Mouse (Mus musculus): ENCODE data around the gene Lsm14b. TPM values are rescaled to one million over a fixed set of nuclear protein-coding genes. Genes with fewer than 3 reads are reported as not detected.

Gene Lsm14b
- polyA plus RNA-seq, 2 experiments = 7.8 to 75.6 TPM

GRCm38 (mm10) chr2:180025135-180025860, 511 bp downstream of the Lsm14b start:
- H3K4me1 ChIP-seq (ENCODE audit: control insufficient read depth, insufficient read depth, low read length) = peaks cover 30% of the 10 kb centered on the region
- H3K27me3 ChIP-seq (ENCODE audit: control insufficient read depth, insufficient read depth, low read length) = no peaks in the 10 kb centered on the region
- DNase-seq (ENCODE audit: low spot score) = peak; percentile 12
- ATAC-seq (ENCODE audit: low FRiP score, low read depth) = peak; percentile 47
- peaks cover 29% of the 10 kb centered on the region for H3K36me3 ChIP-seq (ENCODE audit: control insufficient read depth, insufficient read depth, low read length)
- TF ChIP-seq POLR2A (IDR thresholded peaks at IDR 0.05; ENCODE audit: borderline replicate concordance, extremely low read depth, insufficient read depth, insufficient read length) = no peak
- peak overlapping the region; percentile 88 for H3K27ac ChIP-seq (replicated peaks; ENCODE audit: low read depth, low read length)
- no peaks in the 10 kb centered on the region for H3K9me3 ChIP-seq (ENCODE audit: control insufficient read depth, low read length)
- peak overlapping the region; percentile 86 for H3K4me2 ChIP-seq (replicated peaks; ENCODE audit: low read depth, low read length, severe bottlenecking)
- peak overlapping the region; percentile 96 for H3K4me3 ChIP-seq (replicated peaks; ENCODE audit: low read length)
- peak overlapping the region; percentile 85 for H3K9ac ChIP-seq (ENCODE audit: low read depth, low read length, severe bottlenecking)
- under 1% methylated on average over 52 of the region's 84 CpGs for WGBS

DNA sequence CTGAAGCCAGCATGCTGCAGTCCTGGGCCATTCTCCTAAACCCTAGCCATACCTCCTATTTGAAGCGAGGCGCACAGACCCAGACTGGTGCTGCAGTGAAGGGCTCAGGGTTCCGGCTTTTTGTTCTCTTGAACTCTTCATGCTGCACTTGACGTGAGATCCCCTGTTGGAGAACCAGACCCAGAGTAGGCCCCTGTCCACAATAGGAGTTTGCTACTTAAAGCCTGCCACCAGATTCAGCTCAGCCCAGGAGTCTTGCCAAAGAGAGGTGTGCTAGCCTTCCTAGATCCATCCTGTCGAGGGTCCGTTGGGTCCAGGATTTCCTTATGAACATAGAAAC, 1.0 kb downstream of the Lsm14b start:
- TF ChIP-seq POLR2A (IDR thresholded peaks at IDR 0.05; ENCODE audit: borderline replicate concordance, extremely low read depth, insufficient read depth, insufficient read length) = no peak
- Histone ChIP-seq H3K27me3 (ENCODE audit: control insufficient read depth, insufficient read depth, low read length) (no peaks in the 10 kb centered on the region), H3K4me1 (ENCODE audit: control insufficient read depth, insufficient read depth, low read length) (peaks cover 30% of the 10 kb centered on the region), H3K36me3 (ENCODE audit: control insufficient read depth, insufficient read depth, low read length) (peaks cover 35% of the 10 kb centered on the region), H3K4me3 (replicated peaks; ENCODE audit: low read length) (peak overlapping the region; percentile 96), H3K9me3 (ENCODE audit: control insufficient read depth, low read length) (no peaks in the 10 kb centered on the region), H3K4me2 (replicated peaks; ENCODE audit: low read depth, low read length, severe bottlenecking) (peak overlapping the region; percentile 86), H3K9ac (ENCODE audit: low read depth, low read length, severe bottlenecking) (peak overlapping the region; percentile 85), H3K27ac (replicated peaks; ENCODE audit: low read depth, low read length) (peak overlapping the region; percentile 88)
- DNase-seq (ENCODE audit: low spot score) (no peak), ATAC-seq (ENCODE audit: low FRiP score, low read depth) (no peak)
- 10% methylated on average over 6 of the region's 6 CpGs for WGBS

DNA sequence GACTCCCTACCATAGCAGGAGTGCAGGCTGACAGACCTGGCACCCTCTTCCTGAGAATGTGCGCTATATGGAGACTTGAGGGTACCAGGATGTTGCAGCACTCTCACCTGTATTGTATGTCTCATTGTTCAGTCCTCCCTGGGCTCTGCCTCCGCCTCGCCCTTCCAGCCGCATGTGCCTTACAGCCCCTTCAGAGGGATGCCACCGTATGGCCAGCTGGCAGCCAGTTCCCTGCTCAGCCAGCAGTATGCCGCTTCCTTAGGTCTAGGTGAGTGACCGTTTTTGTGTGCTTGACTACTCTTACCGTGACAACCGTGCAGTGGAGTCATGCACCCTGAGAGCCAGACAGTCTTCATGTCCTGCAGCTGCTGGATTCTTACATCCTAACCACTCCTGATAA, 3.0 kb downstream of the Lsm14b start:
- WGBS = 79% methylated on average over 9 of the region's 9 CpGs
- H3K9ac ChIP-seq (ENCODE audit: low read depth, low read length, severe bottlenecking) = peak overlapping the region; percentile 85
- peaks cover 54% of the 10 kb centered on the region for H3K36me3 ChIP-seq (ENCODE audit: control insufficient read depth, insufficient read depth, low read length)
- TF ChIP-seq POLR2A (IDR thresholded peaks at IDR 0.05; ENCODE audit: borderline replicate concordance, extremely low read depth, insufficient read depth, insufficient read length) = no peak
- peak overlapping the region; percentile 86 for H3K4me2 ChIP-seq (replicated peaks; ENCODE audit: low read depth, low read length, severe bottlenecking)
- ATAC-seq (ENCODE audit: low FRiP score, low read depth) (no peak), DNase-seq (ENCODE audit: low spot score) (no peak)
- H3K9me3 ChIP-seq (ENCODE audit: control insufficient read depth, low read length) = no peaks in the 10 kb centered on the region
- no peak overlapping the region for H3K27ac ChIP-seq (replicated peaks; ENCODE audit: low read depth, low read length)
- no peaks in the 10 kb centered on the region for H3K27me3 ChIP-seq (ENCODE audit: control insufficient read depth, insufficient read depth, low read length)
- peaks cover 28% of the 10 kb centered on the region for H3K4me1 ChIP-seq (ENCODE audit: control insufficient read depth, insufficient read depth, low read length)
- peak overlapping the region; percentile 96; the same call in 1 of the 2 replicates for H3K4me3 ChIP-seq (replicated peaks; ENCODE audit: low read length)

- peaks cover 88% of the 10 kb centered on the region for H3K36me3 ChIP-seq (ENCODE audit: control insufficient read depth, insufficient read depth, low read length)
- no peak overlapping the region for H3K27ac ChIP-seq (replicated peaks; ENCODE audit: low read depth, low read length)
- H3K4me3 ChIP-seq (replicated peaks; ENCODE audit: low read length) = no peak overlapping the region
- no peak overlapping the region for H3K9ac ChIP-seq (ENCODE audit: low read depth, low read length, severe bottlenecking)
- H3K4me2 ChIP-seq (replicated peaks; ENCODE audit: low read depth, low read length, severe bottlenecking) = no peak overlapping the region
- 97% methylated on average over 6 of the region's 6 CpGs for WGBS
- ATAC-seq (ENCODE audit: low FRiP score, low read depth) = no peak
- no peaks in the 10 kb centered on the region for H3K9me3 ChIP-seq (ENCODE audit: control insufficient read depth, low read length)
- H3K4me1 ChIP-seq (ENCODE audit: control insufficient read depth, insufficient read depth, low read length) = peaks cover 20% of the 10 kb centered on the region
- H3K27me3 ChIP-seq (ENCODE audit: control insufficient read depth, insufficient read depth, low read length) = no peaks in the 10 kb centered on the region
- no peak for TF ChIP-seq POLR2A (IDR thresholded peaks at IDR 0.05; ENCODE audit: borderline replicate concordance, extremely low read depth, insufficient read depth, insufficient read length)
- no peak for DNase-seq (ENCODE audit: low spot score)
These were observed 6.5 kb downstream of the Lsm14b start for GRCm38 (mm10) chr2:180031270-180031669.

- H3K36me3 ChIP-seq (ENCODE audit: control insufficient read depth, insufficient read depth, low read length) = peaks cover 99% of the 10 kb centered on the region
These were observed 8.1 kb downstream of the Lsm14b start for GRCm38 (mm10) chr2:180032925-180033324.

More at GRCm38 (mm10) chr2:180032925-180033324, 8.1 kb downstream of the Lsm14b start:
- Histone ChIP-seq H3K9ac (ENCODE audit: low read depth, low read length, severe bottlenecking) (no peak overlapping the region), H3K4me2 (replicated peaks; ENCODE audit: low read depth, low read length, severe bottlenecking) (no peak overlapping the region), H3K4me3 (replicated peaks; ENCODE audit: low read length) (no peak overlapping the region), H3K9me3 (ENCODE audit: control insufficient read depth, low read length) (no peaks in the 10 kb centered on the region), H3K27ac (replicated peaks; ENCODE audit: low read depth, low read length) (no peak overlapping the region), H3K4me1 (ENCODE audit: control insufficient read depth, insufficient read depth, low read length) (peaks cover 4% of the 10 kb centered on the region), H3K27me3 (ENCODE audit: control insufficient read depth, insufficient read depth, low read length) (no peaks in the 10 kb centered on the region)
- ATAC-seq (ENCODE audit: low FRiP score, low read depth) (no peak), DNase-seq (ENCODE audit: low spot score) (no peak)
- TF ChIP-seq POLR2A (IDR thresholded peaks at IDR 0.05; ENCODE audit: borderline replicate concordance, extremely low read depth, insufficient read depth, insufficient read length) = no peak
- WGBS = 55% methylated on average over 3 of the region's 3 CpGs
